Mouse (Mus musculus): Measurements from ENCODE around the gene Olfr313. TPM values are rescaled to one million over a fixed set of nuclear protein-coding genes. Genes with fewer than 3 reads are reported as not detected.
A peak's percentile ranks its signal among the peaks of the same experiment; 100 is the strongest.
"Not testable (repeated sequence)": the region's sequence is repeated elsewhere in the genome, so short reads cannot be mapped to it uniquely, and the experiment has no call there.

Gene Olfr313
- polyA plus RNA-seq, 1 experiment from 2014 or later = not detected

GRCm38 (mm10) chr11:58801558-58802228, 13.1 kb upstream of the Olfr313 start, which contains the start of gene Fam183b:
Gene Fam183b (minus strand): TSS chr11:58801960.
- 29% methylated on average over 14 of the region's 14 CpGs for WGBS
- no peak within 1 kb of the TSS for H3K27ac ChIP-seq (replicated peaks)
- no peaks in the 10 kb centered on the region for H3K36me3 ChIP-seq
- H3K4me3 ChIP-seq (replicated peaks) = no peak within 1 kb of the TSS
- ATAC-seq (ENCODE audit: low FRiP score) = peak; percentile 61; the same call in 1 of the 2 replicates
- peak within 1 kb of the TSS; percentile 30 for H3K4me2 ChIP-seq
- H3K27me3 ChIP-seq (replicated peaks) = no peaks in the 10 kb centered on the region
- no peak within 1 kb of the TSS for H3K9ac ChIP-seq (replicated peaks)
- no peaks in the 10 kb centered on the region for H3K9me3 ChIP-seq (replicated peaks)
- peaks cover 7% of the 10 kb centered on the region; the same call in 1 of the 2 replicates for H3K4me1 ChIP-seq

- WGBS = 79% methylated on average over 4 of the region's 4 CpGs
- no peak overlapping the region for H3K9ac ChIP-seq (replicated peaks)
- no peaks in the 10 kb centered on the region for H3K27me3 ChIP-seq (replicated peaks)
- H3K27ac ChIP-seq (replicated peaks) = no peak overlapping the region
- H3K4me1 ChIP-seq = peaks cover 7% of the 10 kb centered on the region; the same call in 1 of the 2 replicates
- no peak for ATAC-seq (ENCODE audit: low FRiP score)
- no peak overlapping the region for H3K4me2 ChIP-seq
- H3K4me3 ChIP-seq (replicated peaks) = no peak overlapping the region
- no peaks in the 10 kb centered on the region for H3K36me3 ChIP-seq
- no peaks in the 10 kb centered on the region for H3K9me3 ChIP-seq (replicated peaks)
Observed at GRCm38 (mm10) chr11:58803871-58804270, 10.9 kb upstream of the Olfr313 start.

- no peaks in the 10 kb centered on the region for H3K36me3 ChIP-seq
- WGBS = 87% methylated on average over 2 of the region's 2 CpGs
- H3K9me3 ChIP-seq (replicated peaks) = no peaks in the 10 kb centered on the region
- no peak for ATAC-seq (ENCODE audit: low FRiP score)
- H3K27me3 ChIP-seq (replicated peaks) = no peaks in the 10 kb centered on the region
- peaks cover 7% of the 10 kb centered on the region; the same call in 1 of the 2 replicates for H3K4me1 ChIP-seq
- H3K4me3 ChIP-seq (replicated peaks) = no peak overlapping the region
- no peak overlapping the region for H3K27ac ChIP-seq (replicated peaks)
- no peak overlapping the region for H3K4me2 ChIP-seq
- H3K9ac ChIP-seq (replicated peaks) = no peak overlapping the region
Observed at GRCm38 (mm10) chr11:58804393-58804792, 10.4 kb upstream of the Olfr313 start.

- Histone ChIP-seq H3K36me3 (no peaks in the 10 kb centered on the region), H3K9me3 (replicated peaks) (no peaks in the 10 kb centered on the region), H3K9ac (replicated peaks) (no peak overlapping the region), H3K27ac (replicated peaks) (no peak overlapping the region), H3K27me3 (replicated peaks) (no peaks in the 10 kb centered on the region), H3K4me3 (replicated peaks) (no peak overlapping the region), H3K4me1 (no peaks in the 10 kb centered on the region), H3K4me2 (no peak overlapping the region)
- WGBS = 8% methylated on average over 1 of the region's 1 CpGs
- no peak for ATAC-seq (ENCODE audit: low FRiP score)
Observed at GRCm38 (mm10) chr11:58812001-58812400, 2.8 kb upstream of the Olfr313 start.

GRCm38 (mm10) chr11:58815676-58816075, 876 bp downstream of the Olfr313 start:
- H3K36me3 ChIP-seq = no peaks in the 10 kb centered on the region
- H3K27me3 ChIP-seq (replicated peaks) = no peaks in the 10 kb centered on the region
- no peak overlapping the region for H3K9ac ChIP-seq (replicated peaks)
- no peaks in the 10 kb centered on the region for H3K4me1 ChIP-seq
- no peak for ATAC-seq (ENCODE audit: low FRiP score)
- H3K27ac ChIP-seq (replicated peaks) = no peak overlapping the region
- no peak overlapping the region for H3K4me2 ChIP-seq
- WGBS = 88% methylated on average over 1 of the region's 1 CpGs
- H3K4me3 ChIP-seq (replicated peaks) = no peak overlapping the region
- no peaks in the 10 kb centered on the region for H3K9me3 ChIP-seq (replicated peaks)

- not testable (repeated sequence) for ATAC-seq (ENCODE audit: low FRiP score); H3K36me3 ChIP-seq; H3K27me3 ChIP-seq (replicated peaks); H3K9ac ChIP-seq (replicated peaks); H3K27ac ChIP-seq (replicated peaks); H3K4me2 ChIP-seq; H3K9me3 ChIP-seq (replicated peaks); H3K4me3 ChIP-seq (replicated peaks); H3K4me1 ChIP-seq
Observed at GRCm38 (mm10) chr11:58828937-58829336, 14.1 kb downstream of the Olfr313 start, which contains the start of gene Olfr312. Gene Olfr312 (plus strand): TSS chr11:58829237.

- WGBS = 86% methylated on average over 3 of the region's 3 CpGs
- ATAC-seq (ENCODE audit: low FRiP score) = no peak
- Histone ChIP-seq H3K27me3 (replicated peaks) (no peaks in the 10 kb centered on the region), H3K9ac (replicated peaks) (no peak overlapping the region), H3K36me3 (no peaks in the 10 kb centered on the region), H3K4me3 (replicated peaks) (no peak overlapping the region), H3K4me1 (no peaks in the 10 kb centered on the region), H3K4me2 (no peak overlapping the region), H3K27ac (replicated peaks) (no peak overlapping the region), H3K9me3 (replicated peaks) (no peaks in the 10 kb centered on the region)
Observed at GRCm38 (mm10) chr11:58829764-58830163, 15.0 kb downstream of the Olfr313 start.

- H3K9me3 ChIP-seq (replicated peaks); H3K4me1 ChIP-seq; H3K27me3 ChIP-seq (replicated peaks); H3K36me3 ChIP-seq; ATAC-seq (ENCODE audit: low FRiP score); H3K4me3 ChIP-seq (replicated peaks); H3K4me2 ChIP-seq; H3K27ac ChIP-seq (replicated peaks); H3K9ac ChIP-seq (replicated peaks): not testable (repeated sequence)
- 83% methylated on average over 3 of the region's 3 CpGs for WGBS
Observed at GRCm38 (mm10) chr11:58832541-58832940, 17.7 kb downstream of the Olfr313 start.

- not testable (repeated sequence) for H3K27ac ChIP-seq (replicated peaks)
Observed at GRCm38 (mm10) chr11:58838951-58839350, 24.2 kb downstream of the Olfr313 start, which contains the start of gene Olfr311. Gene Olfr311 (plus strand): TSS chr11:58839251.

GRCm38 (mm10) chr11:58846919-58847461, 32.2 kb downstream of the Olfr313 start, which contains the start of gene Gm12258:
Gene Gm12258 (plus strand): TSS chr11:58847158.
- under 1% methylated on average over 24 of the region's 24 CpGs for WGBS
- ATAC-seq (ENCODE audit: low FRiP score) = peak; percentile 100

More at GRCm38 (mm10) chr11:58838951-58839350, 24.2 kb downstream of the Olfr313 start, which contains the start of gene Olfr311:
- not testable (repeated sequence) for H3K4me1 ChIP-seq; H3K4me2 ChIP-seq; H3K4me3 ChIP-seq (replicated peaks); H3K27me3 ChIP-seq (replicated peaks); H3K9ac ChIP-seq (replicated peaks); H3K36me3 ChIP-seq; ATAC-seq (ENCODE audit: low FRiP score); H3K9me3 ChIP-seq (replicated peaks)

GRCm38 (mm10) chr11:58847636-58848035, 32.8 kb downstream of the Olfr313 start:
- 41% methylated on average over 9 of the region's 9 CpGs for WGBS
- Histone ChIP-seq H3K9ac (replicated peaks) (peak overlapping the region; percentile 93), H3K27me3 (replicated peaks) (no peaks in the 10 kb centered on the region), H3K4me1 (peaks cover 16% of the 10 kb centered on the region), H3K4me2 (peak overlapping the region; percentile 79), H3K4me3 (replicated peaks) (peak overlapping the region; percentile 75), H3K27ac (replicated peaks) (peak overlapping the region; percentile 90), H3K9me3 (replicated peaks) (no peaks in the 10 kb centered on the region), H3K36me3 (peaks cover 36% of the 10 kb centered on the region)
- ATAC-seq (ENCODE audit: low FRiP score) = peak; percentile 22; the same call in 1 of the 2 replicates

More at GRCm38 (mm10) chr11:58846919-58847461, 32.2 kb downstream of the Olfr313 start, which contains the start of gene Gm12258:
- H3K36me3 ChIP-seq = peaks cover 29% of the 10 kb centered on the region
- H3K4me3 ChIP-seq (replicated peaks) = peak within 1 kb of the TSS; percentile 75
- peak within 1 kb of the TSS; percentile 79 for H3K4me2 ChIP-seq
- peak within 1 kb of the TSS; percentile 90 for H3K27ac ChIP-seq (replicated peaks)
- H3K9me3 ChIP-seq (replicated peaks) = no peaks in the 10 kb centered on the region
- H3K4me1 ChIP-seq = peaks cover 16% of the 10 kb centered on the region
- H3K9ac ChIP-seq (replicated peaks) = peak within 1 kb of the TSS; percentile 93
- no peaks in the 10 kb centered on the region for H3K27me3 ChIP-seq (replicated peaks)

- Histone ChIP-seq H3K9me3 (replicated peaks) (no peaks in the 10 kb centered on the region), H3K9ac (replicated peaks) (no peak overlapping the region), H3K4me2 (no peak overlapping the region), H3K4me3 (replicated peaks) (no peak overlapping the region), H3K4me1 (peaks cover 16% of the 10 kb centered on the region), H3K27ac (replicated peaks) (no peak overlapping the region), H3K36me3 (peaks cover 52% of the 10 kb centered on the region), H3K27me3 (replicated peaks) (no peaks in the 10 kb centered on the region)
- no peak for ATAC-seq (ENCODE audit: low FRiP score)
- 59% methylated on average over 2 of the region's 2 CpGs for WGBS
Observed at GRCm38 (mm10) chr11:58849731-58850130, 34.9 kb downstream of the Olfr313 start.

All from neural tube, embryonic 15.5 days (tissue).